Mouse (Mus musculus): ENCODE data around the gene Rgs8.

GRCm38 (mm10) chr1:153681036-153681435, 28.2 kb downstream of the Rgs8 start:
- TF ChIP-seq MAX (IDR thresholded peaks at IDR 0.05; ENCODE audit: low read depth), result no peak
- no peak for TF ChIP-seq POLR2AphosphoS2 (IDR thresholded peaks at IDR 0.05; ENCODE audit: insufficient read length, low read depth)
- no peak for TF ChIP-seq CEBPB (IDR thresholded peaks at IDR 0.05; ENCODE audit: insufficient read depth, poor library complexity, severe bottlenecking)
- no peak for TF ChIP-seq E2F4 (IDR thresholded peaks at IDR 0.05; ENCODE audit: insufficient read depth)
- no peak for TF ChIP-seq TCF3 (IDR thresholded peaks at IDR 0.05; ENCODE audit: insufficient read length, low read depth)
- no peak for TF ChIP-seq POLR2A (IDR thresholded peaks at IDR 0.05; ENCODE audit: insufficient read length, low read depth)
- no peak for TF ChIP-seq SRF (IDR thresholded peaks at IDR 0.05; ENCODE audit: control insufficient read depth, insufficient read length, low read depth)
- no peak for TF ChIP-seq USF1 (IDR thresholded peaks at IDR 0.05; ENCODE audit: low read depth)
- TF ChIP-seq REST (IDR thresholded peaks at IDR 0.05; ENCODE audit: insufficient read depth, insufficient read length), result no peak
- TF ChIP-seq MYOD1 (IDR thresholded peaks at IDR 0.05; ENCODE audit: control insufficient read depth in 1 of 3, insufficient read length in 2 of 3, low read depth in 2 of 3), result no peak
- TF ChIP-seq TCF12 (IDR thresholded peaks at IDR 0.05; ENCODE audit: insufficient read depth, poor library complexity, severe bottlenecking), result no peak
